Mouse (Mus musculus) thymus, postnatal 10 days (tissue): Measurements from ENCODE around the gene Kat2b.
"Not testable (repeated sequence)": the region's sequence is repeated elsewhere in the genome, so short reads cannot be mapped to it uniquely, and the experiment has no call there.

Experiments
- DNase-seq, 2 experiments: peaks; one replicate each; pipeline ENCODE4 v3.0.0; 2021; ENCODE audit warnings: low spot score in 2 of 2

Gene Kat2b

DNA sequence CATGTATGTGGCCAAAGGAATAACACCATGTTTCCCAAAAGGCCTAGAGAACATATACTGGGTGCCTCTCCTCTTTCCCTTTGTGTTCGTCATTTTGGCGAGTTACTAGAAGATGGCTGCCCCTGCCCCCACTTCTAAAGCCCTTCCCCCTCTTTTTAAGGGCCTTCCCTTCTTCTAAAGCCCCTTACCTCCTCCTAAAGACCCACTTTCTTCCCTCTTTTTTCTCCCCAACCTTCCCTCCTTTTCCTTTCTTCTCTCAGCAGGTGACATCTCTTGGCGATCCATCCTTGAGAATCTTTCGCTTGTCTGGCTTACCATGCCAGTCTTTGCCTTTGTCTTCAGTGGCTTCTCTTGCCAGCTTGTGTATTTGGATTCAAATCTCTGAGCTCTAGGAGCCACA is 31.9 kb downstream of the Kat2b start:
- DNase-seq: no peak

DNA sequence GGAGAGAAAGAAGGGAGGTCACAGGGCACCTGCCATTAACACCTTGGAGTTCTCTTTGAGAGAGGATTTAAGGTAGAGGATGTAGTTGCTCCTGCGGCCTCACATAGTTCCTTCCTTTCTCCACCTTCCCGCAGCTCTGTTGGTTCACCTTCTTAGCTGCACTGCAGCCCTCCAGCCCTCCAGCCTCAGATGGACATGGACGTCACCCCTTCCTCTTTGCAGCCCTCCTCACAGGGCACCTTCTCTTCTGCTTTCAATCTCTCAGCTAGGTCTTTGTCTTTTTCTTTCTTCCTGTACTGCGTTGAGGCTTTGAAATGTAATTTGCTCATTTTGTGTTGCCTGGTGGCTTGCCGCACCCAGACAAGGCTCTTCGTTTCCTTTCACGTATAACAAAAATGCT is 36.6 kb downstream of the Kat2b start:
- not testable (repeated sequence) for DNase-seq

DNA sequence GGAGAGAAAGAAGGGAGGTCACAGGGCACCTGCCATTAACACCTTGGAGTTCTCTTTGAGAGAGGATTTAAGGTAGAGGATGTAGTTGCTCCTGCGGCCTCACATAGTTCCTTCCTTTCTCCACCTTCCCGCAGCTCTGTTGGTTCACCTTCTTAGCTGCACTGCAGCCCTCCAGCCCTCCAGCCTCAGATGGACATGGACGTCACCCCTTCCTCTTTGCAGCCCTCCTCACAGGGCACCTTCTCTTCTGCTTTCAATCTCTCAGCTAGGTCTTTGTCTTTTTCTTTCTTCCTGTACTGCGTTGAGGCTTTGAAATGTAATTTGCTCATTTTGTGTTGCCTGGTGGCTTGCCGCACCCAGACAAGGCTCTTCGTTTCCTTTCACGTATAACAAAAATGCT is 39.4 kb downstream of the Kat2b start:
- DNase-seq: not testable (repeated sequence)

DNA sequence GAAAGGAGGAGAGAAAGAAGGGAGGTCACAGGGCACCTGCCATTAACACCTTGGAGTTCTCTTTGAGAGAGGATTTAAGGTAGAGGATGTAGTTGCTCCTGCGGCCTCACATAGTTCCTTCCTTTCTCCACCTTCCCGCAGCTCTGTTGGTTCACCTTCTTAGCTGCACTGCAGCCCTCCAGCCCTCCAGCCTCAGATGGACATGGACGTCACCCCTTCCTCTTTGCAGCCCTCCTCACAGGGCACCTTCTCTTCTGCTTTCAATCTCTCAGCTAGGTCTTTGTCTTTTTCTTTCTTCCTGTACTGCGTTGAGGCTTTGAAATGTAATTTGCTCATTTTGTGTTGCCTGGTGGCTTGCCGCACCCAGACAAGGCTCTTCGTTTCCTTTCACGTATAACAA is 42.3 kb downstream of the Kat2b start:
- DNase-seq: not testable (repeated sequence)

DNA sequence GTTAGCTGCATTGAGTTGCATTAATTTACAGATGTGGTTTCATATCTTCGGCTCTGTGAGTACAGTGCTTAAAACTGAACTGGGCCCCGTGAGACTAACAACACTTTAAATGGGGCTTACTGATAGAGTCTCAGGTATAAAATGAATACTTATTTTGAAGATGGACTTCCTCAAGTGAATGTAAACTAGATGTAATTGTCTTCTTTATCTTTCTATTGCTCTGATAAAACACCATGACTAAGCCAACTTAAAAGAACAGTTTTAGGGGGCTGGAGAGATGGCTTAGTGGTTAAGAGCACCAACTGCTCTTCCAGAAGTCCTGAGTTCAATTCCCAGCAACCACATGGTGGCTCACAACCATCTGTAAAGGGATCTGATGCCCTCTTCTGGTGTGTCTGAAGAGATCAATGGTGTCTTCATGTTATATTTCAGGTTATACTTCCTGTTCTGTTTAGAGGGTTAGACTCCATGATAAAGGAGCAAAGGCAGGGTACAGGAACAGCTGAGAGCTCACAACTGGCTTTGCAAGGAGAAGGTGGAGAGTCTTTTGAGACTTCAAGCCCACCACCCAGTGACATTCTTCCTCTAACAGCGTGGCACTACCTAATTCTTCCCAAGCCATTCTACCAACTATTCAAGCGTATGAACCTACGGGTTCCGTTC is 50.8 kb downstream of the Kat2b start:
- no peak for DNase-seq

DNA sequence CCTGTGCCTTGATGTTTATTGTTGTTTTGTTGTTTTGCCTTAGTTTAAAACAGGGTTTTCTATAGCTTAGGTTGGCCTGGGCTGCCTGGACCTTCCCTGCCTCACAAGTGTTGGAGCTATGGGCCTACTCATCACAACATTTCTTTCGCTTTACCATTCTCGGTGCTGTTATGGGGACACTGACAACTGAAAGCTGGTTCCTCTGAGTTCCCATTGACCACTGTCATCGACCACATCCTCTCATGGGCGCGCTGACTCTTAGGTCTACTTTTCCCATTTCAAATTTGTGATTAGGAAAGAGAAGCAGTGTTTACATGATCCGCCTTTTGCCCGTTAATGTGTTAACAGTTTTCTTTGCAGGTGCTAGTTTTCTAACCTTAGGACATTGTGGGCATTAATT is 51.7 kb downstream of the Kat2b start:
- DNase-seq: no peak

DNA sequence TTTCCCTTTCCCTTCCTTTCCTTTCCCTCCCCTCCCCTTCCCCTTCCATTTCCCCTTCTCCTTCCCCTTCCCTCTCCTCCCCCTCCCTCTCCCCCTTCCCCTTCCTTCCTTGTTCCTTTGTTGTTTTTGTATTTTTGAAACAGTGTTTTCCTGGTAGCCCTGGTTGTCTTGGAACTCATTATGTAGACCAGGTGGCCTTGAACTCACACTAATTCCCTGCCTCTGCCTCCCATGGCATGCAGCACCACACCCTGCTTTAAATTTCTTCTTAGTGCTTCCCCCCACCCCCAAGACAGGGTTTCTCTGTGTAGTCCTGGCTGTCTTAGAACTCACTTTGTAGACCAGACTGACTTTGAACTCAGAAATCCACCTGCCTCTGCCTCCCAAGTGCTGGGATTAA is 52.7 kb downstream of the Kat2b start:
- no peak for DNase-seq

DNA sequence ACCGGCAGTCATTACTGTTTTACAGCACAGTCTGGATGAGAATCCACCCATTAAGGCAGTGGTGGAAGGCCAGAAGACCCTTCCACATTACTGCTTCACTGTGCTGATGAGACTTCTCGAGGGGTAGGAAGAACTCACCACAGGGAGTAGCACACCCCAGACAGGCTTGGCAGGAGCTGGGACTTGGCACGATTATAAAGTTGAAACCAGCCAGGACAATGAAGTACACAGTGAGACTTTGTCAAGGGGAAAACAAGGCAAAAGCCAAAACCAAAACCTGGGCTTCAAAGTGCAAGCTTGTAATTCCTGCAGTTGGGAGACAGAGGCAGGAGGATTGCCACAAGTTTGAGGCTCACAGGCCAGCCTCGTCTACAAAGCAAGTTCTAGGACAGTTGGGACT is 54.0 kb downstream of the Kat2b start:
- no peak for DNase-seq

DNA sequence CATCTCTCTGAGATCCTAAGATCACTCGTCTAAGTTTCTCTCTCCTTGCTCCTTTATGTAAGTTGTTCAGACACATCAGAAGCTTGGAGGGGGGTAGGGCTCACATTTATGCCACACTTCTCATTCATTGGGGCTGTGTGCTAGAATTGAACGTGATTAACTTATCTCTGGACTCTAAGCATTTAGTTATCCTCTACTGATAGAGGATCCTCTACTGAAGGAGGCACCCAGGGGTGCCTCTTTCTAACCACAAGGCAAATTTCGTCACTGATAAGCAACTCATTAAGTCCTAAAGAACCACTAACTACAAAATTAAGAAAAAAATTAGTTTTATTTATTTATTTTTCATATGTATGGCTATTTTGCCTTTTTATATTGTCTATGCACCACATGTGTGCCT is 55.5 kb downstream of the Kat2b start:
- no peak for DNase-seq

DNA sequence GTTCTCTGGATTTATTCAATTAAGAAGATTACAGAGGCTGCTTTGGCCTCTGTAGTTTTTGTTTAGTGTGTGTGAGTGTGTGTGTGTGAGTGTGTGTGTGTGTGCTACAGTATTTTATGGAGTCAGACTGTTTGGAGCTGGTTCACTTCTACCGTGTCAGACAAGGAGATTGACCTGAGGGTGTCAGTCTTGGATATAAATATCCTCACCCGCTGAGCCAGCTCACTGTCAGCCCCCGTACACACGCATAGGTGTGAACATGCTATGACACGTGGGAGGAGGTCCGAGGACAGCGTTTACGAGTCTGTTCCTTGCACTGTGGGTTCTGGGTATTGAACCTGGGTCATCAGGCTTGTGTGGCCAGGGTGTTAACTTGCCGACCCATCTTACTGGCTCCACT is 57.1 kb downstream of the Kat2b start:
- no peak for DNase-seq

DNA sequence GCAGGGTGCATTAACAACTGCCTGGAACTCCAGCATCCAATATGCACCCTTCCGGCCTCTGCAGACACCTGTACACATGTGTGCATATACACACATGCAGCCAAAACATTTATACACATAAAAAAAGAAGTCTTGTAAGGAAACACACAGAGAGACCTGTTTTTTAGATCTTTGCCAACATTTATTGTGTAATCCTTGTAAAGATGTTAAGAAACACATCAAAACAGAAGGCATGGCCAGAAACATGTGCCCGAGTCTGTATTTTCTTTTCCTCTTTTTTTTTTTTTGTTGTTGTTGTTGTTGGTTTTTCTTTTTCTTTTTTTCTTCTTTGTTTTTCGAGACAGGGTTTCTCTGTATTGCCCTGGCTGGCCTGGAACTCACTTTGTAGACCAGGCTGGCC is 59.5 kb downstream of the Kat2b start:
- DNase-seq: no peak

DNA sequence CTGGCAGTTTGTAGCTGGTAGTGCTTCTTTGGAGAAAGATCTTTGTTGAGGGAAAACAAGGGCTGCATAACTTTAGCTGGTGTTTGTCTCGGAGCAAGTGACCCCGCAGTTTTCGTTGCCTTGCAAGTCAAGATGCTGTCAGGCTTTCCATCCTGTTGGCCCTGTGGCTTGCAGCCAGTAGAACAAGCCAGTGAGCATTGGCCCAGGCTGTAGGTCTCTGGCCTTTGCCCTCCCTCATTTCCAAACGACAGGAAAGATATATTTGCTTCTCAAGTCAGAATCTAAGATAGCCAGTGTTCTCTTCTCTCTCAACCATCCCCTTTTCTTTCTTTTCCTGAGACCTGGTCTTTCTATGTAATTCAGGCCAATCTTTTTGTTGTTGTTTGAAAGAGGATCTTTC is 60.8 kb downstream of the Kat2b start:
- no peak for DNase-seq

DNA sequence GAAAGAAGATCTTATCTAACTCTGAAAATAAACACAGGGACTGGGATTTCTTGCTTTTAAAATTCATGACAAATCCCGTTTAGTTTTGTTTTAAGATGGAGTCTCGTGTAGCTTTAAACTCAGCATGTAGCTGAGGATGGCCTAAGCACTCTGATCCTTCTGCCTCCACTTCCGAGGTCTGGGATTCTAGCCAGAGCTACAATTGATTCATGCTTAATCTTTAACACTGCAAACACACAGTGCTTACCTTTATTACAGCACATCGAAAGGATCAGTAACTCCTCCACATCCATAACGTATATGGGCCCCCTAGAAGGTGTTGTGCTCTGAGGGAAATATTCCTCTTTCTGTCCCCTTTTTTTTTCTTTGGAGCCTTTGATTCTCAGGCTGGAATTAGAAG is 61.5 kb downstream of the Kat2b start:
- no peak for DNase-seq

DNA sequence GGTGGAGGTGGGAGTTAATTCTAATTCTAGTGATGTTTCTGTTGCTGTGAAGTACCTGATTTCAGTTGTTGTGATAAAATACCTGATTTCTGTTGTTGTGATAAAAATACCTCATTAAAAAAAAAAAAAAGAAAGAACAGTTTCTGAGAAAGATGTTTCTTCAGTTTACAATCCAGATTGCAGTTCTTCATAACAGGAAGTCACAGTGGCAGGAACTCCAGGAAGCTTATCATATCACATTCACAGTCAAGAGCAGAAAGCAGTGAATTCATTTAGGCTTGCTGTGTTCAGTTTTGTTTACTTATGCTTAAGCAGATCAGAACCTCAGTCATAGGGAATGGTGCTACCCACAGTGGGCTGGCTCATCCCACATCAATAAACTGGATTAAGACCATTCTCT is 64.7 kb downstream of the Kat2b start:
- no peak for DNase-seq

DNA sequence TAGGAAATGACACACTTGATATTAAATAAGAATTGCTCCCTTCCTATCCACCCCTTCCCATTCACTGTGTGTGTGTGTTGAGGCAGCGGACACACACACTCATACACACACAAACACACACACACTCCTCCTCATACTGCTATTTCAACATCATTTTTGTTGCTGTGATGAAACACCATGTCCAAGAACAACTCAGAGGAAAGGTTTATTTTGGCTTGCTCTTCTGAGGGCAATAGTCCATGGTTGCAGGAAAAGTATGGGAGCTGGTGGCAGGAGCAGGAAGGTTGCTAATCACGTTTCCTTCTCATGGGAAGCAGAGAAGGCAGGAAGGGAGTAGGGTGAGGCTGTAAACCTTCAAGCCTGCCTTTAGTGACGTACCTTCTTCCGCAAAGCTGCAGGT is 76.7 kb downstream of the Kat2b start:
- no peak for DNase-seq

DNA sequence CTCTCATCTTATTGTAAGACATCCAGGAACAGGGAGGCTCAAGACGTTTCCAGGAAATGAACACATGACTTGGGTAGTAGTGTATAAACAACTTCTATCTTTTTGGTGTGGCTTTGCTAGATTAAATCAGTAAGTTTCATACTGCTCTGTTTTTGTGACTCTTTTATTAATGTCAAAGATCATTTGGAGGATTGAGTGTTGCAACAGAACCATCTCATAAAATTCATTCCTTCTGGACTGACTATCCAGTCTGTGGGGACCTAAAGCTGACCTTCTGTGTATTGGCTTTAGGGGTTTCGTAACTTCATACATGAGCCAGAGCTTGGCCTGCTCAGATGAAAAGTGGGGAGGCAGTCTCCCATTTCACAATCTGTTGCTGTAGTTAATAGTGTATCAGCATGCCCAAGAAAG is 83.6 kb downstream of the Kat2b start:
- no peak for DNase-seq

DNA sequence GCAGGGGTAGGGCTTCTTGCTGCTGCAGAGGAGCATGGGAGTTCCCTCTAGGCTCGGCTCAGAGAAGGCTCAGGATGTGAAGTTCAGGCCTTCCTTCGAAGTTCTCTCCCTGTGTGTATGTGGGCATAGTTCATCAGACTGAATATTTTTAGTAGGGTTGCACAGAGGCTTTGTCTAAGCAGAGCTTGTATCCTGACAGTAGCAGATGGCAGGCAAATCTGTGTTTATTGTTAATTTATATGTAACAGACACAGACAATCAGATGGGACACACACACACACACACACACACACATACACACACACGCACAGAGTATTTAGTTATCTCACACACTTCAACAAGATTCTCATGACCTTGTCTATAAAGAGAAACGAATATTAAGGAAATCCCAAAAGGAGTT is 87.9 kb downstream of the Kat2b start:
- no peak for DNase-seq

DNA sequence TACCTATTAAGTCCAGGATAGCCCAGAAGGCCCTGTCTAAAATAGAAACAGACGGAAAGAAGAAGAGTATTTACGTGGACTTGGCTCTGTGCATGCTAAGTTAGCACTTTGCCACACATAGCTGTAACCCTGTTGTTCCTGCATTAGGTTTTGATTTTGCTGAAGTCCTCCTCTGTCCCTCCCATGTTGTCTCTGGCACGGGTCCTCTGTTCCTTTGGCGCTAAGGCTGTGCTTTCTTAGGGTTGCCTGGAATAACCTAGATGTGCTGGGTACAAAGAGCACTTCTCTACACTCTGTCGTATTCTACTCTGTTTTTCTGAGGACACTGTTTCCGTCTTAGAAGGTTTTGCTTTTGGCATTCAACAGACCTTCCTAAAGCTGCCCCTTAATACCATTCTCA is 88.4 kb downstream of the Kat2b start:
- DNase-seq: no peak

DNA sequence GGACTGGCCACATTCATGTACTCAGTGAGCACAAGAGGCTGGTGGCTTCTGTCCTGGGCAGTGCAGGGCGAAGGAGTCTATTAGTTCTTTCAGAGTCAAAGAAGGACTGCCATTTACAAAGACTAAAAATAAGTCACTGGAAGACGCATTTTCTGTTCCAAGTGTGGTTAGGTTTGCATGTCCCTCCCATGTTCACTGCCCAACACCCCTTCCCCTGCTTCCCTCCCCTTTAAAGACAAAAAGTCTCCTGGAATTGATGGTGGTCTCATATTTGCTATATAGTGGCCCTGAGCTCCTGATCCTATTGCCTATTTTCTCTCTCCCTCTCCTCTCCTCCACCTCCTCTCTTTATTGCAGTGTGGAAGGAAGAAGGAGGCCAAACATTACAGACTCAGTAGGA is 89.3 kb downstream of the Kat2b start:
- DNase-seq: no peak

DNA sequence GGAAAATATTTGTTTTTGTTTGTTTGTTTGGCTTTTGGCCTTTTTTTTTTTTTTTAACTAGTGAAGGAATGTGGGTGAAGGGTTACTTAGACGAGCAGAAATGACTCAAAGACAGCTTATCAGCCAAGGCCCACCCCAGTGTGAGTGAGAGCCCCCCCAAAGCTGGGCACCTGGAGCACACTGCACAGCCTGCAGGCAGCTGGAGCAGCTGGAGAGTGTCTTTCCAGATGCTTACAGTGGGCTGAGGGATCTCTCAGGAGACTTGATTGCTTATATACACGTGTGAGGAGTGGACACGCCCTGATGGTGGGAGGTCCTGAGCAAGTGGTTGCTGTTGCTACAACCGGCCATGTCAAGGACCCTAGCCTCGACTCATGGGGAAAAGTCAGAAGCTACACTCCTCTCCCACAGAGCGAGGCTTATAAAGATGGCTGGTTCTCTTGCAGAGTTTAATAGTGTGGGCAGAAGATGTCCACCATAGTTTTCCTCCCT is 89.8 kb downstream of the Kat2b start:
- no peak for DNase-seq

DNA sequence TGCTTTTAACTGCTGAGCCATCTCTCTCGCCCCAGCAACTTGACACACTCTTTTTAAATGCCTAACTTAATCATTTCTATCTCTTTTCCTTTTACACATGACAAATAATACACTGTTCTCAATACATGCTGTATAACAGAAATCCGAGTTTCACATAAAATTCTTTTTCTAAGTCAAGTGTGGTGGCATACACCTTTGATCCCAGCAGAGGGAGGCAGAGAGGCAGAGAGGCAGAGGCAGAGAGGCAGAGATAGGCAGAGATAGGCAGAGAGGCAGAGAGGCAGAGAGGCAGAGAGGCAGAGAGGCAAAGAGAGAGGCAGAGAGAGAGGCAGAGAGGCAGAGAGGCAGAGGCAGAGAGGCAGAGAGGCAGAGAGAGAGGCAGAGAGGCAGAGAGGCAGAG is 90.7 kb downstream of the Kat2b start:
- peak in 1 of 2 experiments; percentile 13 for DNase-seq

DNA sequence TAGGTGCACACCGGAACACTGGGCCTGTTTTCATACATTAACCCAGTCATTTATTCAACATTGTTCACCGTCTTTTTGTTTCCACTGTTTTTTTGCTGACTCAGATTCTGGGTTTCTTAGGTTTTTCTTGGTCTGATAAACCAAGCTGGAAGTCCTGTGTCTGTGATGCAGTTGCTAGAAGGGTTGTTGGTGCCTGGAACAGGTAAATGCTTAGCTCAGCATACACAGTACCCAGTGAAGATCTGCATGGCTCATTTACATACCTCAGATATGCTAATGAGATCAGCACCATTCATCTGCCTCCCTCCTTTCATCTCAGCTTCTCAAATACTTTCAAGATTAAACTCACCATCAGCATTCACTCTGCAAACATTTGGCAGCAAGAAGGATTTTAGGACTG is 92.0 kb downstream of the Kat2b start:
- DNase-seq: no peak

DNA sequence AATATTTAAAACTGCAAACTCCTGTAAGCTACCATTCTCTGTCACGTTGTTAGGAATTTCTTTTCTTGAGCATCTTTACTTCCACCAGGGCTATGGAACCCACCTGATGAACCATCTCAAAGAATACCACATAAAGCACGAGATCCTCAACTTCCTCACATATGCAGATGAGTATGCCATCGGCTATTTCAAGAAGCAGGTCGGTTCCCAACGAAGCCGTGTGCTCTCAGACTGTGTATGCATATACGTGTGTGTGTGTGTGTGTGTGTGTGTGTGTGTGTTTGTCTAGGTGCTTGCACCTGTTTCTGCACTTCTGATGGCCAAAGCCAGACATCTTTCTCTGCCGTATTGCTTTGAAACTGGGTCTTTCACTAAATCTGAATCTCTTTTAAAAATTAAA is 92.6 kb downstream of the Kat2b start:
- DNase-seq: no peak

DNA sequence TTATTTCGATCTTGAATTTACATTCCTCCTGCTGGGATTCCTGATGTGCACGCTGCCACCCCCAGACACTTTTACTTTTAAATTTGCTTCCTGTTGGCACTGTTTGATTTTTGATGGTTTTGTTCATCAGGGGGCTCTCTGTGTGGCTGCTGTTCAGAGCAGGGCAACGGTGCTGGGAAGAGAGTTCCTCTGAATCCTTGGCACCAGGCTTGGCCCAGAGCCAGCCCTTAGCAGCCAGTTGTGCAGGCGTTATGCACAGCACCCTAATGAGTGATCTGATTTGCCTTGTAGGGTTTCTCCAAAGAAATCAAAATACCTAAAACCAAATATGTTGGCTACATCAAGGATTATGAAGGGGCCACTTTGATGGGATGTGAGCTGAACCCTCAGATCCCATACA is 93.1 kb downstream of the Kat2b start:
- no peak for DNase-seq
